Mouse (Mus musculus) G1E (cell line): ENCODE data around the gene Slc25a1.

ENCODE experiments used
- CTCF ChIP-seq: IDR thresholded peaks from 2 replicates; pipeline ENCODE4 v1.5.1; 2012; ENCODE audit warnings: low read depth, low read length, inconsistent platforms, mixed read lengths
- POLR2AphosphoS5 ChIP-seq: IDR thresholded peaks from 2 replicates; pipeline ENCODE4 v1.6.1; 2012; ENCODE audit warnings: low read depth, low read length, inconsistent platforms; ENCODE audit not compliant: insufficient replicate concordance

DNA sequence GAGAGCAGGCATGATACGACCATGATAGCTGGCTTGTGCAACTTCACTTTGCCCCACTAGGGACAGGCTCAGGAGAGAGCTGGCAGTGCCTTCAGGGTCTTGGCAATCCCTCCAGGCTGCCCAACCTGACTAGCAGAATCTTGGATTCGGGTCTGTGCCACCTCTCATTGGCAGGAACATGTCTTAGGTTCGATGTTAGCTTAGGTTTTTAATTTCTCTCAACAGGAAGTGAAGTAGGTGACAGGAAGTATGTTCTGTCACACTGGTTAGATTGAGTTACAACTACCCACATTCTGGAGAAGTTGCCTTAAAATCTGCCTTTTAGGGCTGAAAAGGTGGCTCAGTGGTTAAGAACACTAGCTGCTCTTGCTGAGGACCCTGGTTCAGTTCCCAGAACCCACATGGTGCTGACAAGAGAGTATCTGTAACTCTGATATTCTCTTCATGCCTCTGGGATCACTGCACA is 6.5 kb upstream of the Slc25a1 start:
- TF ChIP-seq CTCF (no peak), POLR2AphosphoS5 (no peak)
